Mouse (Mus musculus): ENCODE data around the gene Cog2. TPM values are rescaled to one million over a fixed set of nuclear protein-coding genes. Genes with fewer than 3 reads are reported as not detected.

Gene Cog2
- polyA plus RNA-seq, 1 experiment from 2014 or later, result 36.4 TPM

GRCm38 (mm10) chr8:124573552-124574340 lies 53.2 kb downstream of the Cog2 start:
- Histone ChIP-seq H3K4me3 (replicated peaks) (no peak overlapping the region), H3K9ac (no peak overlapping the region), H3K4me2 (no peak overlapping the region), H3K4me1 (peaks cover 12% of the 10 kb centered on the region; the same call in 1 of the 2 replicates), H3K36me3 (no peaks in the 10 kb centered on the region), H3K27ac (0 out of 2 replicates have a peak overlapping the region, but pooled peaks have one; percentile 28), H3K9me3 (replicated peaks) (no peaks in the 10 kb centered on the region), H3K27me3 (no peaks in the 10 kb centered on the region)
- WGBS, result 64% methylated on average over 15 of the region's 15 CpGs
- ATAC-seq (replicated peaks; ENCODE audit: low FRiP score), result 0 out of 2 replicates have a peak, but pooled peaks have one; percentile 40

DNA sequence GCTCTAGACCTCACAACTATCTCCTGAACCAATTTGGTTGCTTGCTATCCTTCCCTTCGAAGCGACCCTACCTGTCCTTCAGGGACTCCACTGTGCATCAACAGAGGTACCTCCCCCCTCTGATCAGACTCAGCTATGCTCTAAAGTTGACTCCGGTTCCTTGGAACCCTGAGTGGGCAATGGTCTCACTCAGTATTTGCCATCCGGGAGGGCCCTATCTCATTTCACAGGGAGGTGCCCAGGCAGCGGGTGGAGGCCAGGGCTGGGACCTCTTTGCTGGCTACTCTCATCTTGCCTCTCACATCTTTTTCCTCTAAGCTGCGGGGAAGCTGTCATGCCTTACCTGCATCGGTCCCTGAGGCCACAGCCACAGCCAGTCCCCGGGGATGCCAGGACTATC lies 55.2 kb downstream of the Cog2 start, which contains the start of gene Capn9:
Gene Capn9, plus strand, starts transcription at position 301 of the 400 bp plus-strand sequence.
- H3K36me3 ChIP-seq, result no peaks in the 10 kb centered on the region
- no peak within 1 kb of the TSS for H3K27ac ChIP-seq
- no peaks in the 10 kb centered on the region for H3K9me3 ChIP-seq (replicated peaks)
- WGBS, result 88% methylated on average over 8 of the region's 8 CpGs
- H3K4me2 ChIP-seq, result no peak within 1 kb of the TSS
- no peak within 1 kb of the TSS for H3K9ac ChIP-seq
- H3K4me1 ChIP-seq, result peaks cover 7% of the 10 kb centered on the region; the same call in 1 of the 2 replicates
- H3K27me3 ChIP-seq, result no peaks in the 10 kb centered on the region
- no peak within 1 kb of the TSS for H3K4me3 ChIP-seq (replicated peaks)
- no peak for ATAC-seq (replicated peaks; ENCODE audit: low FRiP score)

GRCm38 (mm10) chr8:124576751-124577150 lies 56.2 kb downstream of the Cog2 start:
- Histone ChIP-seq H3K27ac (no peak overlapping the region), H3K4me3 (replicated peaks) (no peak overlapping the region), H3K9me3 (replicated peaks) (no peaks in the 10 kb centered on the region), H3K4me1 (peaks cover 7% of the 10 kb centered on the region; the same call in 1 of the 2 replicates), H3K36me3 (no peaks in the 10 kb centered on the region), H3K9ac (no peak overlapping the region), H3K4me2 (no peak overlapping the region), H3K27me3 (no peaks in the 10 kb centered on the region)
- ATAC-seq (replicated peaks; ENCODE audit: low FRiP score), result no peak
- 64% methylated on average over 1 of the region's 1 CpGs for WGBS

DNA sequence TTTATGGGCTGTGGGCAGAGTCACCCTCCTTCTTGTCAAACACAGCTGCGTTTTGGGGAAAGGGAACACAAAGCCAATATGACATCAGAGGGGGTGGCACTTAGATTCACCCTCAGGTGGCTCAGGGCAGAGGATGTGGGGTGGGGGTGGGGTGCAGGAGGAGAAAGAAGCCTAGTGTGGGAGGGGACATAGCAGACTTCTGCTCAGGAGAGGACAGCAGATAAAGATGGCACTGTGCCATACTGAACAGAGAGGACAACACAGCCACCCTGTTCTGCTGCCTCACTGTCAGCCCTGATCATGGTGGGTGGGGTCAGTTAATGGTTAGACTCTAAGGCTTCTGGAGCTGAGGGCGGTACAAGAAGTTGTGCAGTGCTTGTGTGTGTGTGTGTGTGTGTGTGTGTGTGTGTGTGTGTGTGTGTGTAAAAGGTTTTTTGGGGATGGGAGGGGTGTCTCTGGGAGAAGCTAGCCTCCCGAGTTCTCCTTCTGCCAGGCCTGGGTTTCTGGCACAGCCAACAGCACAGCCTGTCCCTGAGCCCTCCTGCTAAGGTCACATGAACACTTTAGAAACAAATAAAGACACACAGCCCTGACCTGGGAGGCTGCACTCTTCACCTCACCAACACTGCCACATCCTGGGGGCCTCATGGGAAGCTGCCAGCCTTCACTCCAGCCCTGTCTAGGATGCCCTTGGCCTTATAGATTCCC lies 65.3 kb downstream of the Cog2 start:
- ATAC-seq (replicated peaks; ENCODE audit: low FRiP score), result 0 out of 2 replicates have a peak, but pooled peaks have one; percentile 29
- no peak overlapping the region for H3K27ac ChIP-seq
- H3K27me3 ChIP-seq, result no peaks in the 10 kb centered on the region

DNA sequence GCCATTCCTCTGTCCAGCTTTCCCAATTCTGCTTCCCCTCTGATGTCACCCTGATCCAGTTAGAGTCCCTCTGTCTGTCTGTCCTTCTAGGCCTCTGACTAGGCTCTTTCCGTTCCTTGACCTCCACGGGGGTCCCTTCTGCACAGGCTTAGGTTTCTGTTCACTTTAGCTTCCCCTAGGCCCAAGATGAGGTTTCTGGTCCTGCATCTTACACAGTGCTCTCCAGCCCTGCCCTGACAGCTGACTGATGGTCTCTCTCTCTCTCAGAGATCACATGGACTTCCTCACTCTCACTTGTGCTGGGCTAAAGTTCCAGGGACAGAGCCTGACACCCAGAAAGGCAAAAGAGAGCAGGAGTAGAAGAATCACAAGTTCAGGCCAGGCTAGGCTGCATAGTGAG lies 66.0 kb downstream of the Cog2 start:
- no peak overlapping the region for H3K9ac ChIP-seq
- no peaks in the 10 kb centered on the region for H3K36me3 ChIP-seq
- no peak overlapping the region for H3K4me2 ChIP-seq
- no peak overlapping the region for H3K4me3 ChIP-seq (replicated peaks)
- H3K9me3 ChIP-seq (replicated peaks), result no peaks in the 10 kb centered on the region
- H3K4me1 ChIP-seq, result no peaks in the 10 kb centered on the region
- WGBS, result 81% methylated on average over 2 of the region's 2 CpGs
- H3K27ac ChIP-seq, result no peak overlapping the region
- ATAC-seq (replicated peaks; ENCODE audit: low FRiP score), result no peak
- no peaks in the 10 kb centered on the region for H3K27me3 ChIP-seq

More for the DNA sequence above, 65.3 kb downstream of the Cog2 start:
- 38% methylated on average over 3 of the region's 3 CpGs for WGBS
- Histone ChIP-seq H3K4me2 (no peak overlapping the region), H3K36me3 (no peaks in the 10 kb centered on the region), H3K9me3 (replicated peaks) (no peaks in the 10 kb centered on the region), H3K4me3 (replicated peaks) (no peak overlapping the region), H3K9ac (no peak overlapping the region), H3K4me1 (no peaks in the 10 kb centered on the region)

- 82% methylated on average over 4 of the region's 4 CpGs for WGBS
- Histone ChIP-seq H3K36me3 (no peaks in the 10 kb centered on the region), H3K4me1 (no peaks in the 10 kb centered on the region), H3K9ac (no peak overlapping the region), H3K9me3 (replicated peaks) (no peaks in the 10 kb centered on the region), H3K4me2 (no peak overlapping the region), H3K27ac (no peak overlapping the region), H3K4me3 (replicated peaks) (no peak overlapping the region), H3K27me3 (no peaks in the 10 kb centered on the region)
- ATAC-seq (replicated peaks; ENCODE audit: low FRiP score), result no peak
Observed at GRCm38 (mm10) chr8:124589393-124589792, 68.8 kb downstream of the Cog2 start.

Other genes starting within 250 kb of the Cog2 start
- 0.75 and 0.93 TPM in 2 replicates for gene Pgbd5, start 81.1 kb upstream of the Cog2 start, polyA plus RNA-seq (2015; fragmentation: Nextera tagmentation; extraction: Ambion mirVana)
- gene Agt, start 48.9 kb downstream of the Cog2 start, polyA plus RNA-seq (2015; fragmentation: Nextera tagmentation; extraction: Ambion mirVana), result 1.9 and 3.2 TPM in 2 replicates
- gene Capn9, start 55.3 kb downstream of the Cog2 start, polyA plus RNA-seq (2015; fragmentation: Nextera tagmentation; extraction: Ambion mirVana), result 0.08 and 0.31 TPM in 2 replicates
- 28.4 and 32.3 TPM in 2 replicates for gene 2310022B05Rik, start 142.6 kb downstream of the Cog2 start, polyA plus RNA-seq (2015; fragmentation: Nextera tagmentation; extraction: Ambion mirVana)
- 46.7 and 47.0 TPM in 2 replicates for gene Ttc13, start 201.2 kb downstream of the Cog2 start, polyA plus RNA-seq (2015; fragmentation: Nextera tagmentation; extraction: Ambion mirVana)
- 25.2 and 28.1 TPM in 2 replicates for gene Arv1, start 201.4 kb downstream of the Cog2 start, polyA plus RNA-seq (2015; fragmentation: Nextera tagmentation; extraction: Ambion mirVana)
- 4.9 TPM in 2 replicates for gene Fam89a, start 231.1 kb downstream of the Cog2 start, polyA plus RNA-seq (2015; fragmentation: Nextera tagmentation; extraction: Ambion mirVana)